Mouse (Mus musculus) E14TG2a.4 (cell line): ENCODE results near the gene H2-Q1.
"Not testable (repeated sequence)": the region's sequence is repeated elsewhere in the genome, so short reads cannot be mapped to it uniquely, and the experiment has no call there.

Experiments used
- H3K27me3 ChIP-seq: 2 replicates; pipeline ENCODE4 v1.6.1; 2014; ENCODE audit warnings: low read length, control low read depth; ENCODE audit not compliant: insufficient read depth
- H3K36me3 ChIP-seq: 2 replicates; pipeline ENCODE4 v1.6.1; 2014; ENCODE audit warnings: low read length, control low read depth; ENCODE audit not compliant: insufficient read depth
- H3K4me1 ChIP-seq: replicated peaks from 2 replicates; pipeline ENCODE4 v1.6.1; 2014; ENCODE audit warnings: low read depth, low read length, control low read depth
- H3K4me3 ChIP-seq: replicated peaks from 2 replicates; pipeline ENCODE4 v1.5.1; 2014; ENCODE audit warnings: mild to moderate bottlenecking, low read length
- H3K9me3 ChIP-seq: 2 replicates; pipeline ENCODE4 v1.6.1; 2014; ENCODE audit warnings: low read length, control low read depth
- CTCF ChIP-seq: conservative IDR thresholded peaks from 2 replicates; pipeline ENCODE4 v1.5.1; 2014; ENCODE audit warnings: low read length
- NANOG ChIP-seq: IDR thresholded peaks from 2 replicates; pipeline ENCODE4 v1.6.1; 2014; ENCODE audit warnings: borderline replicate concordance, low read length, mixed read lengths
- POU5F1 ChIP-seq: IDR thresholded peaks from 2 replicates; pipeline ENCODE4 v1.6.1; 2014; ENCODE audit warnings: low read length, borderline replicate concordance

H2-Q1 gene

GRCm38 (mm10) chr17:35342071-35342671, 22.0 kb downstream of the H2-Q1 start, which contains the start of gene H2-Q2:
Gene H2-Q2 (plus strand): TSS chr17:35342242.
- H3K27me3 ChIP-seq, result peaks cover 50% of the 10 kb centered on the region
- TF ChIP-seq NANOG, result no peak
- no peak for TF ChIP-seq POU5F1
- no peak for TF ChIP-seq CTCF
- no peaks in the 10 kb centered on the region for H3K9me3 ChIP-seq
- H3K4me1 ChIP-seq, result peaks cover 18% of the 10 kb centered on the region
- no peaks in the 10 kb centered on the region for H3K36me3 ChIP-seq
- peak within 1 kb of the TSS; percentile 79 for H3K4me3 ChIP-seq

- no peak for TF ChIP-seq POU5F1
- no peak for TF ChIP-seq CTCF
- no peak for TF ChIP-seq NANOG
- H3K36me3 ChIP-seq, result no peaks in the 10 kb centered on the region
- H3K4me1 ChIP-seq, result peaks cover 18% of the 10 kb centered on the region
- H3K4me3 ChIP-seq, result peak overlapping the region; percentile 79
- H3K27me3 ChIP-seq, result peaks cover 50% of the 10 kb centered on the region
- no peaks in the 10 kb centered on the region for H3K9me3 ChIP-seq
These were observed 22.7 kb downstream of the H2-Q1 start for GRCm38 (mm10) chr17:35342711-35343476.

- Histone ChIP-seq H3K4me1 (peaks cover 39% of the 10 kb centered on the region), H3K27me3 (peaks cover 27% of the 10 kb centered on the region)
- H3K4me3 ChIP-seq, H3K9me3 ChIP-seq, H3K36me3 ChIP-seq: not testable (repeated sequence)
These were observed 27.5 kb downstream of the H2-Q1 start for GRCm38 (mm10) chr17:35347659-35348058.

DNA sequence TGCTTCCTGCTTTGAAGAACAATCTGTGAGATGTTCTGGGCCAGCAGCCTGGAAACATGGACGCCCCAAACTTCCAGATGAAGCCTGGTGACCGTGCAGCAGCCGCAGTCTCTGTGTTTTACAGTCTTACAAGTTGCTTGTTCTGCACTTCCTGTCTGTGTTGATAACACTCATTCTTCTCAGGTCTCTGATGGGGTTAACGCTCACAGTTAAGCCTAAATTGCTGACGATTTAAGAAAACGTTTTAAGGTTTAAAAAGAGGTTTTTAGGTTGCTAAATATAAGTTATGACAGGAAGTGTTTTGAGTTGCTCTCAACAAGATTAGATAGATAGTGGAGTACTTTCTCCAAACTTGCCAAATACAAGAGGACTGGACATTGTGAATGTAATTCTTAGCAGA, 33.1 kb downstream of the H2-Q1 start:
- Histone ChIP-seq H3K27me3 (peaks cover 28% of the 10 kb centered on the region), H3K4me1 (peaks cover 25% of the 10 kb centered on the region)
- not testable (repeated sequence) for H3K9me3 ChIP-seq, H3K4me3 ChIP-seq, H3K36me3 ChIP-seq

GRCm38 (mm10) chr17:35354071-35354470, 33.9 kb downstream of the H2-Q1 start:
- Histone ChIP-seq H3K9me3 (no peaks in the 10 kb centered on the region), H3K4me1 (peaks cover 28% of the 10 kb centered on the region), H3K36me3 (no peaks in the 10 kb centered on the region), H3K27me3 (peaks cover 36% of the 10 kb centered on the region), H3K4me3 (no peak overlapping the region)
- TF ChIP-seq POU5F1, result no peak
- no peak for TF ChIP-seq CTCF
- TF ChIP-seq NANOG, result no peak

- TF ChIP-seq NANOG, result no peak
- no peak for TF ChIP-seq CTCF
- TF ChIP-seq POU5F1, result no peak
- Histone ChIP-seq H3K4me1 (peaks cover 13% of the 10 kb centered on the region; the same call in 1 of the 2 replicates), H3K27me3 (peaks cover 40% of the 10 kb centered on the region), H3K36me3 (no peaks in the 10 kb centered on the region), H3K4me3 (no peak overlapping the region), H3K9me3 (no peaks in the 10 kb centered on the region)
These were observed 36.9 kb downstream of the H2-Q1 start for GRCm38 (mm10) chr17:35357086-35357485.

DNA sequence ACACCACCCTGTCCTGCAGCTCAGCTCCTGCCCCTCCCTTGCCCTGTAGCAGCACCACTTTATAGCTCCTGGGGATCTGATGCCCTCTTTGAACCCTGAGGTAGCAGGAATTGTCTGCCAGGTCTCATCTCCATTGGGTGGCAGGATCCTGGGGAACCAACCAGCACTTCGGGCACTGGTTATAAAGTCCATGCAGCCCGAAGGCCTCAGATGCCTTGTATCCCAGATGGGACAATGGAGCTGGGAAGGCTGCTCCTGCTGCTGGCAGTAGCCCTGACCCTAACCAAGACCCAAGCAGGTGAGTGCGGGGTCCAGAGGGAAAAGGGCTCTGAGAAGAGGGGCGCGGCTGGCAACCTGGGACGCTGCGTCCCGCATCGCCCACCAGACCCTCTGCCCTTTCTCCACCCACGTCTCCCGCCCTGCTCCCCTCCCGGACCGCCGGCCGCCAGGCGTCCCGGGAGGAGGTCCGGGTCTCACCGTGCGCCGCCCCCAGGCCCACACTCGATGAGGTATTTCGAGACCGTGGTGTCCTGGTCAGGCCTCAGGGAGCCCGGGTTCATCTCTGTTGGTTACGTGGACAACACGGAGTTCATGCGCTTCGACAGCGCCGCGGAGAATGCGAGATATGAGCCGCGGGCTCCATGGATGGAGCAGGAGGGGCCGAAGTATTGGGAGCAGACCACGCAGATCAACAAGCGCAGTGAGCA, 38.7 kb downstream of the H2-Q1 start:
- TF ChIP-seq NANOG (no peak), POU5F1 (no peak), CTCF (no peak)
- peaks cover 37% of the 10 kb centered on the region for H3K27me3 ChIP-seq
- H3K36me3 ChIP-seq, result no peaks in the 10 kb centered on the region
- H3K9me3 ChIP-seq, result peaks cover 16% of the 10 kb centered on the region
- H3K4me1 ChIP-seq, result peaks cover 13% of the 10 kb centered on the region; the same call in 1 of the 2 replicates
- peak overlapping the region; percentile 77 for H3K4me3 ChIP-seq

GRCm38 (mm10) chr17:35359470-35359862, 39.3 kb downstream of the H2-Q1 start:
- TF ChIP-seq CTCF (no peak), NANOG (no peak), POU5F1 (no peak)
- H3K4me3 ChIP-seq, result peak overlapping the region; percentile 77

More at GRCm38 (mm10) chr17:35359470-35359862, 39.3 kb downstream of the H2-Q1 start:
- H3K4me1 ChIP-seq, result peaks cover 13% of the 10 kb centered on the region; the same call in 1 of the 2 replicates
- H3K27me3 ChIP-seq, result peaks cover 37% of the 10 kb centered on the region
- peaks cover 21% of the 10 kb centered on the region for H3K9me3 ChIP-seq
- H3K36me3 ChIP-seq, result no peaks in the 10 kb centered on the region
